Mouse (Mus musculus): Measurements from ENCODE around the gene Tubb2a. TPM values are rescaled to one million over a fixed set of nuclear protein-coding genes. Genes with fewer than 3 reads are reported as not detected.

Tubb2a gene
- polyA plus RNA-seq (2014; fragmentation: Illumina TruSeq; extraction: RNeasy Lipid Tissue Mini Kit (QIAGEN cat#74804); ENCODE audit: low read depth, low replicate concordance), result 1.1 TPM

DNA sequence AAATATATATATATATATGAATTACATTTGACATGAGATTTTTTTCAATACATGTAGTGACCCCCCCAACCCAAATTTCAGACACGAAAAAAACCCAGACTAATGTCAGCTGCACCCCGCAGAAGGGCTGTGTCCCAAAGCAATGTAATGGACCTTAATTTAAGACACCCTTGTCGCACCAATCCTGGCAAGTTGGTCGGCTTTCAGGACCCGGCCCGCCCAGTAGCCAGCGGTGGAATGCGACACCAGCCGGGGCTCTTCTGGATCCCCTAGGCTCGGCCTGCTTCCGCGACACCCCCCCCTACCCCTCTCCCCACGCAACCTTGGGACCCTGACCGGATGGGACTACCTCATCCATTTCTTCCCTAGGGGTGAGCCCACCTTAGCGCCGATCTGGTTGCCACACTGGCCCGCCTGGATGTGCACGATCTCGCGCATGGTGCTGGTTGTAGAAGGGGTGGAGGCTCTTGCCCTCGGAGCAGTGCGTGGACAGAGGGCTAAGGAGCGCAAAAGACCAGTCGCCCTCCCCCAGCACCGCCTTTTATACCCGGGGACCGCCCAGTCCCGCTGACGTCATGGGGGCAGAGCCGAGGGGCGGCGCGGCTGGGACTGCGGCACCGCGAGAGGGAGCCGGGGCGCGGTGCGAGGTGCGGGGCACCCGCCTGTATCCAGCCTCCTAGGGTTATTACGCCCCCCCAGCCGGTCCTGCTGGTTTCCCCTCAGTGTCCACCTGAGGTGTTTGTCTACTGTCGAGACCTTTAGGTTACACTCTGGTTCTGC, at the start of gene Tubb2a:
Gene Tubb2a (minus strand): TSS at position 516 of the 780 bp plus-strand sequence.

DNA sequence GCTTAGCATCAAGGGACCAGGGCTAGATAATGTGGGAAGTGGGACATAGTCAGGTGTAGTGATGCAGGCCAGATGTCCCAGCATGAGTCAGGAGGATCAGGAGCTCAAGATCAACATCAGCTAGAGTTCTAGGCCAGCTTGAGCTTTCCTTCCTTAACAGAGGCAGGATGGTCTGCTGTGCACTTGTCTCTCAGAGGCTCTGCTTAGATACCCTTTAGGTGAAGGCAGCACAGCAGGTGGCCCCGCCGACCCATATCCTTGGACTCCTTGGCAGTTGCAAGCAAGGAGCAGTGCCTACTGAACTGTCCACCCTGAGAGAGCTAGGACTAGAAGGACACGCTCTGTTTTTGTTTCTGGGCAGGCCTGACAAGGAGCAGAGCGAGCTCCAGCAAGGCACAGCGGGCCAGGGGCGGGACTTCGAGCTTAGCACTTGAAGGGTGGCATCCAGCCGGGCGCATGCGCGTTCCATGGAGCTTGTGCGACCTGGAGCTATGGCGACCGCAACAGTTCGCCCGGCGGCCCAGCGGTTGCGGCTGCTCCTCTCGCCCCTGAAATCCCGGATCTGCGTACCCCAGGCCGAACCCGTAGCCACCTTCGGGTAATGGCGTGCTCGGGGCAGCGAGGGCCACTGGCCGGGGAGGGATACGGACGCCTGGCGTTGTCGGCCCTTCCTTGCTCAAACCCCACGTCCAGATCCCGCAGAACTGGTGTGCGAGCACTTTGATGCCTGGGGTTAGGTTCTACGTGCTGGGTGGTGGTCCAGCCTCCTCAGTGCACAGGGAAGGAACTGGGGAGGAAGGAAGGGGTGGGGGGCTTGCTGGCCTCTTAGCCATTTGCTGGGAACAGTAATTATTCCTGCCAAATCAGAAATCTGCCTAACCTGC, 40.4 kb downstream of the Tubb2a start, which contains the start of gene Bphl:
Gene Bphl (plus strand): TSS at position 426 of the 884 bp plus-strand sequence.

Other genes with a start within 250 kb of the Tubb2a start
- not detected for gene Serpinb6e, start 234.6 kb downstream of the Tubb2a start, polyA plus RNA-seq (2014; fragmentation: Illumina TruSeq; extraction: RNeasy Lipid Tissue Mini Kit (QIAGEN cat#74804); ENCODE audit: low read depth, low replicate concordance)
- gene Serpinb6c, start 172.3 kb downstream of the Tubb2a start, polyA plus RNA-seq (2014; fragmentation: Illumina TruSeq; extraction: RNeasy Lipid Tissue Mini Kit (QIAGEN cat#74804); ENCODE audit: low read depth, low replicate concordance), result 2.9 TPM
- gene Nqo2, start 113.3 kb downstream of the Tubb2a start, polyA plus RNA-seq (2014; fragmentation: Illumina TruSeq; extraction: RNeasy Lipid Tissue Mini Kit (QIAGEN cat#74804); ENCODE audit: low read depth, low replicate concordance), result 101 TPM
- 12.0 TPM for gene Ripk1, start 75.6 kb downstream of the Tubb2a start, polyA plus RNA-seq (2014; fragmentation: Illumina TruSeq; extraction: RNeasy Lipid Tissue Mini Kit (QIAGEN cat#74804); ENCODE audit: low read depth, low replicate concordance)
- gene Serpinb6a, start 75.2 kb downstream of the Tubb2a start, polyA plus RNA-seq (2014; fragmentation: Illumina TruSeq; extraction: RNeasy Lipid Tissue Mini Kit (QIAGEN cat#74804); ENCODE audit: low read depth, low replicate concordance), result 317 TPM
- 10.1 TPM for gene Bphl, start 40.4 kb downstream of the Tubb2a start, polyA plus RNA-seq (2014; fragmentation: Illumina TruSeq; extraction: RNeasy Lipid Tissue Mini Kit (QIAGEN cat#74804); ENCODE audit: low read depth, low replicate concordance)
- not detected for gene Tubb2b, start 52.5 kb upstream of the Tubb2a start, polyA plus RNA-seq (2014; fragmentation: Illumina TruSeq; extraction: RNeasy Lipid Tissue Mini Kit (QIAGEN cat#74804); ENCODE audit: low read depth, low replicate concordance)
- gene Psmg4, start 85.0 kb upstream of the Tubb2a start, polyA plus RNA-seq (2014; fragmentation: Illumina TruSeq; extraction: RNeasy Lipid Tissue Mini Kit (QIAGEN cat#74804); ENCODE audit: low read depth, low replicate concordance), result 3.7 TPM

Data from testis, adult 10 weeks (tissue).